Mouse (Mus musculus) yolk sac, embryonic 10.5 days (tissue): ENCODE results near the gene Bcl9.

ENCODE experiments used
- DNase-seq: peaks from one replicate; pipeline ENCODE4 v3.0.0-alpha.2; 2017; ENCODE audit warnings: low spot score

The Bcl9 gene

DNA sequence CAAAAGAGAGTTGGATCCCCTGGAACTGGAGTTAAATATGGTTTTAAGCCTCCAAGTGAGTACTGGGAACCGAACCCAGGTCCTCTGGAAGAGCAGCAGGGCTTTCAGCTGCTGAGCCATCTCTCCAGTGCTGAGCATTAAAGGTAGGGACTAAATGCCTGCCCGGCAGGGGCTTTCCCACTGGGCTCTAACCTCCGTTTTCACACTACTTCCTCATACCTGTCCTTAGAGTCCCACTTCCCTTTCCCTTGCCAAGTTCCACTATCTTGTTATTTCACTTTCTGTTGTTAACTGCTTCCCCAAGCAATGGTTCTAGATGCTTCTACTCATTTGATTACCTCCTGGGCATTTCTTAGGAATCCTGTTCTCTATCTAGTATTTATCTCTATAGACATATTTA lies 65.4 kb downstream of the Bcl9 start:
- DNase-seq, result no peak

DNA sequence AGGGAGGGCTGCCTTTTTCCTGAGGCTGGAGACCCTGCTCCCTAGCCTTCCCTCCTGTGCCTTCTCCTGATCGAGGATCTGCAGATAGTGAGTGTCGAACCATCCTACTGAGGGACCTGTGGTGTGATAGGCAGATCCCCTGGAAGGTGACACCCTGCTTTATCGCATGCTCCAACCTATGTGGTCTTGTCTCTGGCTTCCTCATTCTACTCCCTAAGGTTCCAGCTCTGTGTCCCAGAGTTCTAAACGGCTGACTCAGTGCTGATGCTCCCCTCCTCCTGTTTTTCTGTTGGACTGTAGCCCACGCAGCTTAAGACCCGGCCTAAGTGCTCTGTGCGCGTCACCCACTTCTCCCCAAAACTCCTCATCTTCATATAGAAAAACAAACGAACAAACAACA lies 65.9 kb downstream of the Bcl9 start:
- no peak for DNase-seq

DNA sequence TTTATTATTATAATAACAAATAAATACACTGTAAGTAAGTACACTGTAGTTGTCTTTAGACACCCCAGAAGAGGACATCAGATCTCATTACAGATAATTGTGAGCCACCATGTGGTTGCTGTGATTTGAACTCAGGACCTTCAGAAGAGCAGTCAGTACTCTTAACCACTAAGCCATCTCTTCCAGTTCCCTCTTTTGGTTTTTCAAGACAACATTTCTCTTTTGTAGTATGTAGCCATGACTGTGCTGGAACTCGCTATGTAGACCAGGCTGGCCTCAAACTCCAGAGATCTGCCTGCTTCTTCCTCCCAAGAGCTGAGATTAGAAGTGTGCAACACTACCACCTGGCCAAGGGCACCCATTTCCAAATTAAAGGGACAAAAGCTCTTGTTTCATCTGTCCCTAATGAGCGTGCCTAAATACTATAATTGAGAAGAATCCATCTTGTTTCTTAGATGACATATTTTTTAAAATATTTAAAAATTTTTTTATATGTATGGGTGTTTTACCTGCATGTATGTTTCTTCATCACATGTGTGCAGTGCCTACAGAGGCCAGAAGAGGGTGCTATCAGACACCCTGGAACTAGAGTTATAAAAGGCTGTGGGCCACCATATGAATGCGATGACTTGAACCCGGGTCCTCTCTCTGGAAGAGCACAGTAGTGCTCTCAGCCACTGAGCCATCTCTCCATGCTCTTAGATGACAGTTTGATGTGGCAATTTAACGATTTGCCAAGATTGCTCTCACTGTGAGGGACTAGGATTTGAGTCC lies 66.9 kb downstream of the Bcl9 start:
- no peak for DNase-seq

DNA sequence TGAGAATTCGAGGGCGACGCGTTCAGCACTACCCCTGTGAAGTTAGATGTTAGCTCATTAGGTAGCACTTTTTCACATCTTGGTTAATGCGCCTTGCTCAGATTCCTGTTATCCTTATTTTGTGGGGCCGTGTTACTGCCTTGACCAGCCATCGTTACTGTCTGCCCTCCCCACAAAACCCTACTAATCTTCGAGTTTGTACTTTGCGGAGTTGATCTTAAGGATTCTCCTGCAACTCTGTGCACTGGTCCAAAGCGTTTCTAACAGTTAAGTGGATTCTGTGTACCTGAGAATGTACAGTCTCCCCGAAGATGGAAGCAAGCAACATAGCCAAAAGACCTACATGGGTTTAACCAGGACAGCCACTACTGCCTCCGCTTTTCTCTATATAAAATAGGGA lies 69.3 kb downstream of the Bcl9 start:
- DNase-seq, result no peak

DNA sequence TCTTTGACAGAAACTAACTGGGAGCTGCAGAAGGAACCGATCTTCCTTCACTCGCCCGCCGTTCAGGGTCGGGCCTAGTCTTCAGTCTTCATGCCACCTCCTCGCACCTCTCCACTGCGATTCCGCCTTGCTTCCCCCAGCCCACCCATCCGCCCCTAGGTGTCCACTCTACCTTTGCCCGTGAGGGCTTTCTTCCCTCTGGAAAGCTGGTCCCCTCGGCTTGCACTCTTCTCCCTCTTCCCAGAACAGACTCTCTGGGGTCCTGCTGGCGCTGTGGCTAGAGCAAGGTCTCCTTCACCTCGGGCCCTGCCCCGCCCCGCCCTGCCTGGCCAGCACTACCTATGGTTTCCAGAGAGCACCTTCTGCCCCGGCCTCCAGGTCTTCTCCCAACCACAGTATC lies 69.7 kb downstream of the Bcl9 start:
- DNase-seq, result no peak

DNA sequence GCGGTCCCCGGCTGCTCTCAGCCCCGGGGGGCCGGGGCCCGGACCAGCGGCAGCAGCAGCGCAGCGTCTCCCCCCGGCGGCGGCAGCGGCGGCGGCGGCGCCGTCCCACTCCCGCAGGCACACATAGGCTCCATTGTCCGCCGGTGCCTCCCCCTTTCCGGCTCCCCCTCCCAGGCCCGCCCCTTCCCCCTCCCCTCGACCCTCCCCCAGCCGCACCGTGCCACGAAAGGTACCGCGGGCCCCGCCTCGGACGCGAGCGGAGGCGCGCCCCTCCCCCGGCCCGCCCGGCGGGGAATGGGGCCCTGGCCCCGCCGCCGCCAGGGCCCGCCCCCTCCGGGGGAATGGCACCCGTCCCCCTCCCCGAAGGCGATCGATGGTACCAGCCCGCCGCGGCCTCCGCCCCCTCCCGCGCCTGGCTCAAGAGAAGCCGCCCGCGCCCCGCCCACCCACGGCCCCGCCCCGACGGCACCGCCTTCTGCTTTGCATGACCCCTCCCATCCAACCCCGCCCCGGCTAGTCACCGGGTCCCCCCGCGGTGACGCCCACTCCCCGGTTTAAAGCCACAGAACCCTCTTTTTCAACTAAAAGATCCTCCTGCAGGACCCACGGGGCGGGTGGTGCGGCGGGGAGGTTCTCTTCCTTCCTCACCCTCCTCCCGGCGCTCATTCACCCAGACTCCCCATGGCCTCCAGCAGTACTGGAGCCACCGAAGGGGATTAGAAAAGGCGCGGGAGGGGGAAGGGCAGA lies 70.3 kb downstream of the Bcl9 start:
- DNase-seq, result peak; percentile 99

DNA sequence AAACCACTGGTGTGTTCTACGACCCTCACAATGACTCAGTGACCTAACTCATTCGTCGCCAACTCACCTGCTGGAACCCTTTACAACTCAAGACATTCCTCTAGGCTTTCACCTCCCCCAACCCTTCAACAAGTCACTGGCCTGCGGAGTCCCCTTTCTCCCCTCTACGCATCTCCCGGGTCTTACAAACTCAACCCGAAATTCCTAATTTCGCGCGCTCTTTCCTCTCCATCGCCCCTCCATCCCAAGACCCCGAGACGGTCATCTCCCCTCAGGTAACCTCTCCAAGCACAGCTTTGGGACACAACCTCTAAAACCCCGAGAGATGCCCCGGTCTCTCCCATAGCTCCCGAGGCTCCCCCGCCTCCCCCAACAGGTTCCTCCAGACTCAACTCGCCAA lies 71.0 kb downstream of the Bcl9 start:
- DNase-seq, result no peak

DNA sequence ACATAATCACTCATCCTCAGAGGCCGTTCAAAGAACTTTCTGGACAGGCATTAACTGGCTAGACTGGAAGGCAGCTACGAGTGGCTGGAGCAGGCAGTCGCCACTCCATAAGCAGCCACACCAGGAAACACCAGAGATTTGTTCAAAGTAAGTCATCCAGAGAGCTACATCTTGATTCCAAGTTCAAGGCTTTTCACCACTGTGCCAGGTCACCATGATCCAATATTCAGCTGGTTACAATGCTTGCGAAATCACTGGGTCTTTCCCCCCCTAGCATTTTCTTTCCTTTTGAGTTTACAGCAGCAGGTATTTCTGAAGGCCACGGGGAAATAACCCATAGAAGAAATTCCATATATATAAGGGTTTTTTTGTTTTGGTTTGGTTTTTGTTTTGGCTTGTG lies 72.5 kb downstream of the Bcl9 start:
- no peak for DNase-seq

DNA sequence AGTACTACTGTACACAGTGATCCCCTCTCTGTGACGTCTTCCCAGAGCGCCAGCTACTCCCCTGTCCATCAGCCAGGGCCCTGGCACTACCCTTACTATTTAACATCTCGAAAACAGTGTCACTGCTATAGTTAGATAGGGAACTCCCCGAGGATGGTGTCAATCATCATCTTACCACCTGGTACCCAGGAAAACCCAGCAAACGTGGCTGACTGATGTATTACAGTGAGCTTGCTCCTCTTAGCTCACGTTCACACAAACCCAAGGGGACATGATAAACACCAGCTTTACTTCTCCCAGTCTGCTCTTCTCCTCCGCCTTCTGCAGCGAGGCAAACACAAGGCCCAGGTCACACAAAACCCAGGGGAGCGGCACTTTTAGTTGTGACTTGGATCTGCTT lies 74.5 kb downstream of the Bcl9 start:
- no peak for DNase-seq

DNA sequence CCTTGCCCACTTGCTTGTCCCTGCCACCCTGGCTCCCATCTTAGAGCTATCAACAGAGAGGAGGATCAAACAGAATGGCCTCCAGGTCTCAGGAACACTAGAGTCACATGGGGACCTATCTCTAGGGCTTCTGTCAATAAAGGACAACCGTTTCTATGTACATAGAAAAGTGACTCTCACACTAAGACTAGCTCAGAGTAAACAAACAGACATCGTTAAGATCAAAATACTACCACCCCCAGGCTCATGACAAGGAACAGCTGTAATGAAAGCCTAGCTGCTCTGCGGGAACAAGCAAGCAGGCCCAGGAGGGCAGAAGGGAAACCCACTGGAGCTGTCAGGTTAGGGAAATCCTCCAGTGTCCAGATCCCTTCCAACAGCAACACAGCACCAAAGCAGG lies 82.2 kb downstream of the Bcl9 start:
- peak; percentile 33 for DNase-seq

DNA sequence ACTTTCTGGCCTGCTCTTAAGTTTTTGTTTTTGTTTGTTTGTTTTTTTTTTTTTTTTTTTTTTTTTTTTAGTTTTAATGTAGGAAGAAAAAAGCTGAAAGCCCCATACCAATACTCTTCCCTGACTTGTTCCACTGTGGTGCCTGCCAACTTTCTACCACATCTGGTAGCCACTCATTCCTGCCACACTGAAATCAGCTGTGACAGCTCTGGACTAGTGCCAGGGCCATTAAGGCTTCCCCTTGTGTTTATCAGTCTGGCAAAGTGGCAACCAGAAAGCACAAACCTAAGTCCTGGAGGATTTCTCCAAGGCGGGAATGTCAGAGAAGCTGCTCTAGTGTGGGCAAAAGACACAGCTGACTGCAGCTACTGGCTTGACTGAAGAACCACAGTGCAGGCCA lies 83.3 kb downstream of the Bcl9 start:
- no peak for DNase-seq

DNA sequence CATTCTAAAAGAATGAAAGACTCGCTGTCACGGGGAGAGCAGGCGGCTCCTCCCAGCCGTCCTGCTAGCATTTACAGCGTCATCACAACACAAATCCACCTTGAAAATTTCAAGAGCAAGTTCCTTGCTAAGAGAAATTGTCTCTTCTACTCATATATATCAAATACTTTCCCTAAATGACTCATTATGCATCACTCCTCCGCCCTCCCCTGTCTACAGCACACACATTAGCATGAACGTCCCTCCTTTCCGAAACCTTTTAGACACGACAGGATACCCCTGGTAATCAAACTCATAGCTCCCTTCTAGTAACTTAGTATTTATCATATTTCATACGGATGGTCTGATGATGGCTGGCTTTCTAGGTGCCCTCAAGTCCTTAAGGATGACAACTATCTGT lies 83.8 kb downstream of the Bcl9 start:
- no peak for DNase-seq

DNA sequence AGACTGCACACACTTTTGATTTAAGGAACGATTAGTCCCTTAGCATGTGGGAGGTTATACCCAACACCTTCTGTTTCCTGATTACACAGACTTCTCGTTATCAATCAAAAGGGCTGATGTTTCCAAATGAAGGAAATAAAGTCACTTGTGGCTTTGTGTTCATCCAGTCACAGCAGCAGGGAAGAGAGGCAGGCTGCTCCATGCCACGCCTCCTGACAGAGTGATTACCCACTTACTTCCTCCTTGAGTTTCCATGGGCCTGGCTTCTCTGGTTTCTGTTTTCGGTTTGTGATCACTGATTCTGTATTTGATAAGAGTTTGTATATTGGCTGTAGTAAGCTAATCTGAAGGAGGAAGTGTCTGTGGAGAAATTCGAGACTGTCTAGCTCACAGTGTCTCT lies 86.5 kb downstream of the Bcl9 start:
- DNase-seq, result no peak

DNA sequence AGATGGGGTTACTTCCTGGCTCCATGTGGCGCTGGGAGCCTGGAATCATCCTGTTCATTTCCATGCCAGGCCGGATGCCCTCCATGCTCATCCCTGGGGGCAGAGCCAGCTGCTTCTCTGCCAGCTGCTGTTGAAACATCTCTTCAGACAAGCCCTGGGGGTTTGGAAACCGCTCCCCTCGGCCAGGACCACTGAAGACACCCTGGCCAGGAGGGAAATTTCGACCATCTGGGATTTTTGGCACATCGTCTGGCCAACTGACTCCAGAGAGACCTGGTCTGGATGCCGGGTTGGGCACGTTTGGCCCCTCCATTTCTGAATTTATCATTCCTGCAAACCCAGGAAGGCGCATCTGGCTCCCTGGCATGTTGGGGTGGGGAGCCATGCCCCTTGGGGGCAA lies 88.4 kb downstream of the Bcl9 start:
- DNase-seq, result no peak

DNA sequence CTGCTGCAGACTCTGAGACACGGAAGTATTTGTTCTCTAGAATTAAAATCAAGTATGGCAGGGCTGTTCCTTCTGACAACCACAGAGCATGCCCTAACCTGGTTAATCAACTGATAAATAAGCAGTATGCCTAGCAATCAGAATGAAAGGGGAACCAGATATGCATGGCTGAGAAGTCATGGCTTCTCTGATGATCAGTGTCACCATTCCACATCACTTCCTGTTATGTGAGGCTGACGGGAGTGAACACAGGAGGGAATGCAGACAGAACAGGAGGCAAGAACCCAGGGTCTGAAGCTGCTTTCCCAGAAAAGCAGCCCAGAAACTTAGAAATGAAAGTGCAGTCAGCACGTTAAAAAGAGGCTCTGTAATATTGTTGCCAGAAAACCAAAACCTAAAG lies 91.2 kb downstream of the Bcl9 start:
- DNase-seq, result no peak

DNA sequence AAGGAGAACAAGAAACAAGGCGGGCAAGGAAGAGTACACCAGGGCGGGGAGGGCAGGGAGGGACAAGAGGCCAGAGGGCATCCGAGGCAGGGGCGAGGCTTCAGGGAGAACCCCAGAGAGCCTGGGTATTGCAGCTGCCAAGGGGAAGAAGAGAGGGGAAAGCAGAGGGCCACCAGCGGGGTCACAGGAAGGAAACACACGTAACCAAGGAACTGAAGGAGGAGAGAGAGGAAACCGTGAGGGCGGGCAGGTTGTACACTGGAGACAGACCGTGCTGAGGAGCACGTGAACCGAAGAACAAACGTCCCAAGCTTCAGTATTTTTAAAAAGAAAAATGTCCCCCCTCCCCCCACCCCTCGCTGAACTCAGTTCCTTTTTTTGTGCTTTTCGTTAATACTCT lies 93.8 kb downstream of the Bcl9 start:
- DNase-seq, result no peak

DNA sequence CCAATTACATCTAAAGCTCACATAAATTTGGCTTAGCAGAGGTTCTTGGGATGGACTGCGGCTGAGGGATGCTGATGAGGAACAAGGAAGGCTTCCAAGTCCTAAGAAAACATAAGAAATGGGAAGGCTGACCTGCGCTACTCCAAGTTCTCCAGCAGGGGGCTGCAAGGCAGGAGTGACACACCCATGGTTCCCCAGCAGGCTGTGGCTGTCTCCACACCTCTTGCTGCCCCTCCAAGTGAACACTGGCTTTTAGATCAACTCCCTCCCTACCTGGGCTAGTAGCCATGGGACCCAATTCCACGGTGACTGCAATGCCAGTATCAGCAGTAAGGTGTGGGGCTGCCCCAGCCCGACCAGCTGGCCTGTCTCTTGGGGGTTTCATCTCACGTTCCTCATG lies 95.8 kb downstream of the Bcl9 start:
- DNase-seq, result peak; percentile 45

DNA sequence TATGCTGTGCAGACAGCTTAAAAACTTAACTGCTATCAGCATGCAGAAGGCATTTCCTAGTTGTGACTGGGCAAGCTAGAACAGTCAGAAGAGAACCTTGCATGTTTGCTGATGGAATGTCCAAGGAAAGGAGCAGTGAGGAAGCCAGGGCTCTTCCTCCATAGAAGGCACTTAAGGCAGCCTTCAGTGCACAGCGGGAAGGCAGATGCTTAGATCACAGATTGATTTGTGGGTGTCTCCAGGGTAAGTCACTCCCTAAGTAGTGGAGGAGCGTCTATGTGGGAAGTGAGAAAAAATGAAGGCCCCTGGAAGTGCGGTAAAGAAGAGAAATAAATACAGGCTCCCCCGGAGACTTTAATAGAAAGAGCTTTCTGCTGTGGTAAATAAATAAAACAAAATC lies 98.5 kb downstream of the Bcl9 start:
- no peak for DNase-seq

DNA sequence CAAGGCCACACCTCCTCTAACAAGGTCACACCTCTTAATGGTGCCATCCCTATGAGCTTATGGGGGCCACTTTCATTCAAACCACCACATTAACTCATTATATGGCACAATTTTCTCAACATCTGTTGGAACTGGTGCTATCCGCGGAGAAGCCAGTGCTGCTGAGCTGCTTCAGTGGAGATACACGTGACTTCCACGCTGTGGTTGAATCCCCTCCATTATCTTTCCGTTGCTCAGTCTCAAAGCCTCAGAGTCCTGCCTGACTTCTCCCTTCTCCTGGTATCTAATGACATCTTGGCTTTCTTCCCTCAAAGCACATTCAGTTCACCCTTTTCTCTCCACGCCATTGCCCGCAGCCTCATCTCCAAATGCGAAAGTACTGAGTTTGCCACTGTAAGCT lies 101.1 kb downstream of the Bcl9 start:
- DNase-seq, result no peak

DNA sequence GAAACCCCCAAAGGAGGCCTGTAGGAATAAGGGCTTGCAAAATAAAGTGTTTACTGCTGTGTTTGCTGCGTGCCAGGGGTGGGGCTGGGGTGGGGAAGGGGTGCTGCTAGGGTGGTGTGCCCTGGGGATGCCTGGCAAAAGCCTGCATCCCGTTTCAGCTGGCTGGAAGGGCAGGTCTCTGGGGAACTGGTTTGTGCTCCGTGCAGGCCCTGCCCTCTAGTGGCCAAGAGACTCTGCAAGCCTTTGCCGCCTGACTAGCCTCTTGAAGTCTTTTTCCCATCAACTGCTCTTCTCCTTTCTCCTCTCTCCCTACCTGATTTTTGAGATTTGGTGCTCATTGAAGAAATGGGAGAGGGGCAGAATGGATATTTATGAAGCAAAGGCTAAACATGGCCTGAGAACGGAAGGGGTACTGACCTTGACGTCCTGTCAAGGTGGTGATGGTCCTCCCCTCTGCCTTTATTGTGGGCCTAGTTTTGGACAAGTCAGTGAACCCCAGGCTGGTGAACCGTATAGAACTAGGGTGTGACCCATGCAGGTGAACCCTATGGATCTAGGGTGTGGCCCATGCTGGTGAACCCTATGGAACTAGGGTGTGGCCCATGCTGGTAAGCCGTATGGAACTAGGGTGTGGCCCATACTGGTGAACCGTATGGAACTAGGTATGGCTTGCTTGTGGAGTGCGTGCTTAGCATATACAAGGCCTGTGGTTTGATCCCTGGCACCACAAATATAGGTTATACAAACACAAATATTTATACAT lies 112.4 kb downstream of the Bcl9 start:
- DNase-seq, result peak; percentile 59

DNA sequence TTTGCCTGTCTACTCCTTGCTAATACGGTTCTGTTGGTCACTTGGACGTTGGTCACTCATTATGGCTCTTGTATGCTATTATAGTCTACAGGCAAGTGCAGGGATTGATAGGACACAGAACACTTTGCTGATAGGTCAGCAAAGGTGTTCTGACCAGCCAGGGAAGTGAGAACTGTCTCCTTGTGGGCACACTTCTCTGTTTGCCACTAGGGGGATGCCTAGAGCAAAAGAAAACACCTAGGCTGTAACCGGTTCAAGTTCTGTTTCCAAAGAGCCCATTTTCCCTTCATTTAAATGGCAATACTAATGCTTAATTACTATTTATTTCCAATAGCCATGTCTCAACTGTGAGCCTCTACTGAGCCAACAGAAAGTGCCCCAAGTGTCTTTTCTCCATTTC lies 113.9 kb downstream of the Bcl9 start:
- DNase-seq, result no peak

DNA sequence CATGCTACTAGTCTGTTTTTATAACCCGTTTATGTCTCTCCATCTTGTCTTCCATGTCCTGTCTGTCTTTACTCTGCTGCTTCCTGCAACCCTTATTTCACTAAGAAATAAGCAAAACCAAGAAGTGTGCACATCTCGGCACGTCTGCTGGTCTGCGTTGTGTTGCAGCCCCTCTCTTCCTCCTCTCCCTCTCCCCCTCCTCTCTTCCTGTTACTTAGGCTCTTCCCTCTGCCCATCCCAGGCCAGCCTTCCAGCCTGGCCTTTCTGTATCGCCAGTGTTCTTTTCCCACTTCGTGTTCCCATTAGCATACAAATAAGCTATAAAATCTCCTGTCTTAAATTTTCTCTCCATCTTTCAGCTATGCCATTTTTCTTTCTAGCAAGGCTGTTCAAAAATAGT lies 117.2 kb downstream of the Bcl9 start:
- no peak for DNase-seq

DNA sequence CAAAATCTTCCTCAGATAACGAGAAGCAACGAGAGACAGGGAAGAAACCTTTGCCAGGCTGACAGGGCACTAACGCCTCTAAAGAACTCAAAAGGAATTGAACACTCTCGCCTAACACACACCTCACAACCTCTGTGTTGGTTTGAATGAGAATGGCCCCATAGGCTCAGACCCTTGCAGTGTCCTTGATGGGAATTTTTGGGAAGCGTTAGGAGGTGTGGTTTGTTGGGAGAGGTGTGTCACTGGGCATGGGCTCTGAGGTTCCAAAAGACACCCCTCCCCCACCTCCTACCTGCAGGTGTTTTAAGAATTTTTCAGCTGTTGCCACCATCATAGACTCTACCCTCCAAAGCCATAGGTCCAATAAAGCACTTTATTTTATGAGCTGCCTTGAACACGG lies 118.8 kb downstream of the Bcl9 start:
- DNase-seq, result no peak
